Mouse (Mus musculus): ENCODE measurements around the gene Hexim1. TPM values are rescaled to one million over a fixed set of nuclear protein-coding genes. Genes with fewer than 3 reads are reported as not detected.

The Hexim1 gene
- polyA plus RNA-seq, 1 experiment, result 24.3 TPM

DNA sequence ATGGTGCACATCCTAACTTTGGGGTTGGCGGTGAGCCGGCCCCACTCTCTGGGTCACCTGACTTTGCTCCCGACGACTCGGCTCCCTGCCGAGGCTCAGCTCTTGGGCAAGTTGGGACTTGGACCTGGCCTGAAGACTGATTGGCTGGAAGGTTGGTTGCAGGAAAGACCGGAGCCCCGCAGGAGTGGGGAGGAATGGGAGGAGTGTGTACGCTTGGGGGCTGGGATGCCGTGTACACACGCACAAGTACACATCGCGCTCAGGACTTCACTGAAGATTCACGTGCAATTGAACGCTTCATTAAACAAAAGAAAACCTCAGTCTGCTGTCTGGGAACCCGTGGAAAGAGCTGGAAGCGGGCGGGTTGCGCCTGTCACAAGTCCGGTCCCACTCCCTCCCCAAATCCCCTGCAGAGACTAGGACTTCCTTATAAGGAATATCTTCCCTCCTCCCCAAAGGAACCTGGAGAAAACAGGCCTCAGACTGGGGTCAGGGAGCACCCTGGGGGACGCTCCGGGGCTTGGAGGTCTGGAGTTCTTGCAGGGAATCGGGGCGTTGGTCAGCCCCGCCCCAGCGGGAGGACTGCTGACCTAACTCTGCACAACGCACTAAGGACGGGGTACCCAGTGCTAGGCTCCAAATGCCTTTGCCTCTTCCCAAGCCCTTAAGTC is 4.0 kb upstream of the Hexim1 start:
- Histone ChIP-seq H3K36me3 (ENCODE audit: control insufficient read depth, insufficient read depth) (peaks cover 8% of the 10 kb centered on the region), H3K79me3 (ENCODE audit: low read depth) (peaks cover 6% of the 10 kb centered on the region), H3K79me2 (ENCODE audit: control insufficient read depth, insufficient read depth) (peaks cover 20% of the 10 kb centered on the region), H3ac (ENCODE audit: control insufficient read depth, insufficient read length, low read depth) (no peak overlapping the region), H3K4me3 (ENCODE audit: insufficient read depth, poor library complexity, severe bottlenecking) (no peak overlapping the region), H3K27me3 (ENCODE audit: control insufficient read depth, insufficient read depth, insufficient read length) (no peaks in the 10 kb centered on the region)
- TF ChIP-seq MYOG (IDR thresholded peaks at IDR 0.05; ENCODE audit: control insufficient read depth, extremely low read depth, insufficient read length), result no peak
- TF ChIP-seq FOSL1 (IDR thresholded peaks at IDR 0.05; ENCODE audit: insufficient read depth, low read length, poor library complexity, severe bottlenecking), result no peak
- TF ChIP-seq MYOD1 (IDR thresholded peaks at IDR 0.05; ENCODE audit: control insufficient read depth, insufficient read length, low read depth), result no peak
- TF ChIP-seq CTCF (IDR thresholded peaks at IDR 0.05; ENCODE audit: control insufficient read depth, insufficient read depth, insufficient read length), result no peak
- TF ChIP-seq MAX (IDR thresholded peaks at IDR 0.05), result no peak
- no peak for TF ChIP-seq CEBPB (IDR thresholded peaks at IDR 0.05; ENCODE audit: low read depth)
- no peak for TF ChIP-seq USF1 (IDR thresholded peaks at IDR 0.05; ENCODE audit: low read depth)

DNA sequence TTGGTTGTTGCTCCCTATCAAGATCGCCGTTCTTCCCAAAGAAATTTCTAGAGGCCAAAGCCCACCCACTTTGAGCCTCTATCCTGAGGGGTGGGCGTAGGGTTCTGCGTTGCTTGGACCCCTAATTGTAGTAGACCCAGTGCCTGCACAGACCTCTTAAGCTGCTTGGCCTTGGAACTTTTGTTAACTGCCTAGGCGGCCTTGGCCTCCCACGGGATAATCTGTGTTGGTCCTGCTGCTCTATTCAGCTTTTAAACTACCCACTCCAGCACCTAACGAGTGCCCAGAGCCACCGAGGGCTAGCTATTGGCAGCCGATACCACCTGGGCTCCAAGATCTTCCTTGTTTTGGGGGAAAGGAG is 3.5 kb upstream of the Hexim1 start:
- Histone ChIP-seq H3K36me3 (ENCODE audit: control insufficient read depth, insufficient read depth) (peaks cover 8% of the 10 kb centered on the region), H3K79me3 (ENCODE audit: low read depth) (peaks cover 10% of the 10 kb centered on the region), H3K79me2 (ENCODE audit: control insufficient read depth, insufficient read depth) (peaks cover 25% of the 10 kb centered on the region), H3ac (ENCODE audit: control insufficient read depth, insufficient read length, low read depth) (no peak overlapping the region), H3K4me3 (ENCODE audit: insufficient read depth, poor library complexity, severe bottlenecking) (no peak overlapping the region), H3K27me3 (ENCODE audit: control insufficient read depth, insufficient read depth, insufficient read length) (no peaks in the 10 kb centered on the region)
- TF ChIP-seq MYOG (IDR thresholded peaks at IDR 0.05; ENCODE audit: control insufficient read depth, extremely low read depth, insufficient read length), result no peak
- no peak for TF ChIP-seq CTCF (IDR thresholded peaks at IDR 0.05; ENCODE audit: control insufficient read depth, insufficient read depth, insufficient read length)

DNA sequence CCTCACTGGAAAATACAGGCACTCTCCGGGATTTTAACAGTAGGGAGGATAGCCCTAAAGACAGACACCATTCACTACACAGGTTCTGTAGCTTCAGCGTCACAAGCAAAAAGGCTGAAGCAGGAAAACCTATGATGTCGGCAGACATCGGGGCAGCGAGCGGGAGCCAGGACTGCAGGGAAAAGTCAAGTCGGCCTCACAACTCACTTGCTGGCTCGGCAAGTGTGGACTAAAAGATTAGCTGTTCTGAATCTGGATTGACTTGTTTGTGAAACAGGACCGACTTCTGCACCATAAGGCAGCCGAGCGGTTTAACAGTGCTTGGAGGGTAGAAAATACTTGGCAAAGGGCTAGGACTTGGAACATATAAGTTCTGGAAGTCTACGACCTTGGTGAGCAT is 3.0 kb upstream of the Hexim1 start:
- peaks cover 8% of the 10 kb centered on the region for H3K36me3 ChIP-seq (ENCODE audit: control insufficient read depth, insufficient read depth)
- no peak overlapping the region for H3ac ChIP-seq (ENCODE audit: control insufficient read depth, insufficient read length, low read depth)
- no peak overlapping the region for H3K4me3 ChIP-seq (ENCODE audit: insufficient read depth, poor library complexity, severe bottlenecking)
- H3K79me3 ChIP-seq (ENCODE audit: low read depth), result peaks cover 15% of the 10 kb centered on the region
- TF ChIP-seq MYOD1 (IDR thresholded peaks at IDR 0.05; ENCODE audit: control insufficient read depth, insufficient read length, low read depth) (no peak), USF1 (IDR thresholded peaks at IDR 0.05; ENCODE audit: low read depth) (no peak), MYOG (IDR thresholded peaks at IDR 0.05; ENCODE audit: control insufficient read depth, extremely low read depth, insufficient read length) (no peak), FOSL1 (IDR thresholded peaks at IDR 0.05; ENCODE audit: insufficient read depth, low read length, poor library complexity, severe bottlenecking) (no peak), MAX (IDR thresholded peaks at IDR 0.05) (no peak), CEBPB (IDR thresholded peaks at IDR 0.05; ENCODE audit: low read depth) (no peak)
- peaks cover 30% of the 10 kb centered on the region for H3K79me2 ChIP-seq (ENCODE audit: control insufficient read depth, insufficient read depth)
- H3K27me3 ChIP-seq (ENCODE audit: control insufficient read depth, insufficient read depth, insufficient read length), result no peaks in the 10 kb centered on the region

DNA sequence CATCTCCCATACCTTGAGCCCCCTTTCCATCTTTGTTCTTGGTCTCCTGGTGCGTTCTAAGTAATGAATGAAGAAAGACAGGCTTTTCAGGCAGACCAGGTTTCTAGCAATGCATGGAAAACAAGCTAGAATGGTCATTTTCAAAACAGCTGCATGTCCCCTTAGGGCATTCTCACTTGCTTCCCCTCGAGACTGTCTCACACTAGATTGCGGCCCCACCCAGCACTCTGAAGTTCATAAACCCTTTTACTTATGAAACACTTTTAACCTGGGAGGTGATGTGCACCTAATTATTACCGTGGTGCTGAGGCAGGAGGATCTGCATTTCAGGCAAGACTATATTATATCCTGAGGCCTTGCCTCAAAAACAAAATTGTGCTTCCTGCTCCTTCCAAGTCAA is 2.3 kb upstream of the Hexim1 start:
- no peaks in the 10 kb centered on the region for H3K27me3 ChIP-seq (ENCODE audit: control insufficient read depth, insufficient read depth, insufficient read length)
- peaks cover 38% of the 10 kb centered on the region for H3K79me2 ChIP-seq (ENCODE audit: control insufficient read depth, insufficient read depth)
- TF ChIP-seq MAX (IDR thresholded peaks at IDR 0.05), result no peak
- no peak for TF ChIP-seq USF1 (IDR thresholded peaks at IDR 0.05; ENCODE audit: low read depth)
- TF ChIP-seq MYOD1 (IDR thresholded peaks at IDR 0.05; ENCODE audit: control insufficient read depth, insufficient read length, low read depth), result no peak
- TF ChIP-seq CTCF (IDR thresholded peaks at IDR 0.05; ENCODE audit: control insufficient read depth, insufficient read depth, insufficient read length), result no peak
- no peak for TF ChIP-seq CEBPB (IDR thresholded peaks at IDR 0.05; ENCODE audit: low read depth)
- no peak for TF ChIP-seq FOSL1 (IDR thresholded peaks at IDR 0.05; ENCODE audit: insufficient read depth, low read length, poor library complexity, severe bottlenecking)
- TF ChIP-seq MYOG (IDR thresholded peaks at IDR 0.05; ENCODE audit: control insufficient read depth, extremely low read depth, insufficient read length), result no peak
- peaks cover 12% of the 10 kb centered on the region for H3K36me3 ChIP-seq (ENCODE audit: control insufficient read depth, insufficient read depth)
- H3K4me3 ChIP-seq (ENCODE audit: insufficient read depth, poor library complexity, severe bottlenecking), result no peak overlapping the region
- H3ac ChIP-seq (ENCODE audit: control insufficient read depth, insufficient read length, low read depth), result no peak overlapping the region
- H3K79me3 ChIP-seq (ENCODE audit: low read depth), result peaks cover 21% of the 10 kb centered on the region

- Histone ChIP-seq H3K36me3 (ENCODE audit: control insufficient read depth, insufficient read depth) (peaks cover 15% of the 10 kb centered on the region), H3ac (ENCODE audit: control insufficient read depth, insufficient read length, low read depth) (peak overlapping the region; percentile 97), H3K79me3 (ENCODE audit: low read depth) (peaks cover 21% of the 10 kb centered on the region), H3K27me3 (ENCODE audit: control insufficient read depth, insufficient read depth, insufficient read length) (no peaks in the 10 kb centered on the region), H3K79me2 (ENCODE audit: control insufficient read depth, insufficient read depth) (peaks cover 41% of the 10 kb centered on the region), H3K4me3 (ENCODE audit: insufficient read depth, poor library complexity, severe bottlenecking) (peak overlapping the region; percentile 43)
- TF ChIP-seq MYOG (IDR thresholded peaks at IDR 0.05; ENCODE audit: control insufficient read depth, extremely low read depth, insufficient read length), result no peak
- TF ChIP-seq CTCF (IDR thresholded peaks at IDR 0.05; ENCODE audit: control insufficient read depth, insufficient read depth, insufficient read length), result no peak
- TF ChIP-seq FOSL1 (IDR thresholded peaks at IDR 0.05; ENCODE audit: insufficient read depth, low read length, poor library complexity, severe bottlenecking), result no peak
- TF ChIP-seq MYOD1 (IDR thresholded peaks at IDR 0.05; ENCODE audit: control insufficient read depth, insufficient read length, low read depth), result no peak
- no peak for TF ChIP-seq MAX (IDR thresholded peaks at IDR 0.05)
- no peak for TF ChIP-seq USF1 (IDR thresholded peaks at IDR 0.05; ENCODE audit: low read depth)
- TF ChIP-seq CEBPB (IDR thresholded peaks at IDR 0.05; ENCODE audit: low read depth), result no peak
Observed at GRCm38 (mm10) chr11:103114270-103114943, 1.6 kb upstream of the Hexim1 start.

All from C2C12 (cell line).